In genomic region chr3:134331499-134332153, GRCm38 (mm10) we compare ENCODE assay signal across 8 mouse cellular contexts.
DNase-seq lines count a peak whose midpoint lies in the region; ATAC-seq lines count a peak whose summit lies in the region.

No protein-coding gene starts in this region.

- DNase-seq in heart, adult 8-10 months (ENCODE audit: low spot score) = no peak
- peak; percentile 24 for DNase-seq in embryo, embryonic 10.5 days (ENCODE audit: low spot score)
- DNase-seq in c-Kit-positive CD71-positive TER-119-positive erythroid progenitor cells, embryonic 14.5 days (ENCODE audit: low spot score) = no peak
- no peak for DNase-seq in spleen, adult 18-20 months

- H3K36me3 ChIP-seq in heart, embryonic 13.5 days = no peaks in the 10 kb centered on the region
- H3K36me3 ChIP-seq in heart, embryonic 16.5 days (ENCODE audit: control insufficient read depth, insufficient read depth) = no peaks in the 10 kb centered on the region
- H3K36me3 ChIP-seq in limb, embryonic 12.5 days = no peaks in the 10 kb centered on the region
- no peaks in the 10 kb centered on the region for H3K36me3 ChIP-seq in stomach, embryonic 16.5 days (ENCODE audit: control insufficient read depth, insufficient read depth, low read length)

- 0 out of 2 replicates have a peak, but pooled peaks cover 6% of the 10 kb centered on the region for H3K4me1 ChIP-seq in heart, embryonic 13.5 days
- H3K4me1 ChIP-seq in heart, embryonic 16.5 days (ENCODE audit: control insufficient read depth, insufficient read depth, low read length) = no peaks in the 10 kb centered on the region
- H3K4me1 ChIP-seq in limb, embryonic 12.5 days (replicated peaks) = peaks cover 10% of the 10 kb centered on the region; the same call in 1 of the 2 replicates
- H3K4me1 ChIP-seq in stomach, embryonic 16.5 days (ENCODE audit: control insufficient read depth, insufficient read depth, low read length) = no peaks in the 10 kb centered on the region

- peaks cover 4% of the 10 kb centered on the region; the same call in 1 of the 2 replicates for H3K9me3 ChIP-seq in heart, embryonic 13.5 days
- H3K9me3 ChIP-seq in heart, embryonic 16.5 days (replicated peaks; ENCODE audit: control insufficient read depth, low read length) = peaks cover 2% of the 10 kb centered on the region; the same call in 1 of the 2 replicates
- peaks cover 8% of the 10 kb centered on the region; the same call in 1 of the 2 replicates for H3K9me3 ChIP-seq in limb, embryonic 12.5 days
- no peaks in the 10 kb centered on the region for H3K9me3 ChIP-seq in stomach, embryonic 16.5 days (replicated peaks; ENCODE audit: control insufficient read depth, low read length)

- H3K27me3 ChIP-seq in heart, embryonic 13.5 days (replicated peaks) = no peaks in the 10 kb centered on the region
- H3K27me3 ChIP-seq in heart, embryonic 16.5 days (ENCODE audit: control insufficient read depth, insufficient read depth, low read length) = no peaks in the 10 kb centered on the region
- no peaks in the 10 kb centered on the region for H3K27me3 ChIP-seq in limb, embryonic 12.5 days
- no peaks in the 10 kb centered on the region for H3K27me3 ChIP-seq in stomach, embryonic 16.5 days (ENCODE audit: control insufficient read depth, insufficient read depth, low read length)

- H3K9ac ChIP-seq in heart, embryonic 13.5 days = no peak overlapping the region
- H3K9ac ChIP-seq in heart, embryonic 16.5 days (ENCODE audit: low read length) = no peak overlapping the region
- no peak overlapping the region for H3K9ac ChIP-seq in limb, embryonic 12.5 days (replicated peaks)
- no peak overlapping the region for H3K9ac ChIP-seq in stomach, embryonic 16.5 days (ENCODE audit: low read length)

- WGBS in heart, embryonic 13.5 days = 35% methylated on average over 16 of the region's 16 CpGs
- 37% methylated on average over 16 of the region's 16 CpGs for WGBS in heart, embryonic 16.5 days
- WGBS in limb, embryonic 12.5 days = 32% methylated on average over 16 of the region's 16 CpGs
- WGBS in stomach, embryonic 16.5 days = 44% methylated on average over 16 of the region's 16 CpGs

- no peak overlapping the region for H3K27ac ChIP-seq in heart, embryonic 13.5 days (replicated peaks)
- H3K27ac ChIP-seq in heart, embryonic 16.5 days (ENCODE audit: low read length) = no peak overlapping the region
- H3K27ac ChIP-seq in limb, embryonic 12.5 days = no peak overlapping the region
- no peak overlapping the region for H3K27ac ChIP-seq in stomach, embryonic 16.5 days (ENCODE audit: low read length)

- ATAC-seq in heart, embryonic 13.5 days (ENCODE audit: extremely low read depth, insufficient number of reproducible peaks, low FRiP score, low TSS enrichment) = no peak
- ATAC-seq in heart, embryonic 16.5 days (replicated peaks; ENCODE audit: extremely low read depth, insufficient read depth, low FRiP score) = no peak
- ATAC-seq in limb, embryonic 12.5 days (ENCODE audit: insufficient number of reproducible peaks, insufficient read depth, low FRiP score, low TSS enrichment, low read depth) = no peak
- no peak for ATAC-seq in stomach, embryonic 16.5 days (ENCODE audit: insufficient read depth, low FRiP score)

- H3K4me2 ChIP-seq in heart, embryonic 13.5 days = peak overlapping the region; percentile 61
- H3K4me2 ChIP-seq in heart, embryonic 16.5 days (ENCODE audit: low read depth, low read length) = peak overlapping the region; percentile 63
- H3K4me2 ChIP-seq in limb, embryonic 12.5 days = peak overlapping the region; percentile 59
- H3K4me2 ChIP-seq in stomach, embryonic 16.5 days (ENCODE audit: low read depth, low read length) = peak overlapping the region; percentile 41

- H3K4me3 ChIP-seq in heart, embryonic 13.5 days = peak overlapping the region; percentile 29
- H3K4me3 ChIP-seq in heart, embryonic 16.5 days (ENCODE audit: low read length) = peak overlapping the region; percentile 42
- H3K4me3 ChIP-seq in limb, embryonic 12.5 days (replicated peaks) = peak overlapping the region; percentile 30
- peak overlapping the region; percentile 20 for H3K4me3 ChIP-seq in stomach, embryonic 16.5 days (replicated peaks; ENCODE audit: low read length)
